Mouse (Mus musculus) lung, embryonic 15.5 days (tissue): ENCODE results near the gene Ubxn1. TPM values are rescaled to one million over a fixed set of nuclear protein-coding genes. Genes with fewer than 3 reads are reported as not detected.

ENCODE experiments used
- ATAC-seq: fragments of 200-750 bp; cut with Nextera tagmentation; 2 replicates; pipeline ENCODE4 v1.8.0; 2017; ENCODE audit warnings: moderate number of reproducible peaks, borderline replicate concordance; ENCODE audit not compliant: low FRiP score, low TSS enrichment; ENCODE audit errors: extremely low read depth
- H3K27ac ChIP-seq: fragments of 300-500 bp; sonication (generic); 2 replicates; pipeline ENCODE4 v1.5.1; 2015; ENCODE audit warnings: moderate library complexity, mild to moderate bottlenecking, inconsistent platforms
- H3K27me3 ChIP-seq: fragments of 300-500 bp; sonication (generic); 2 replicates; pipeline ENCODE4 v1.6.1; 2015; ENCODE audit warnings: inconsistent platforms
- H3K36me3 ChIP-seq: fragments of 300-500 bp; sonication (generic); 2 replicates; pipeline ENCODE4 v1.6.1; 2015; ENCODE audit warnings: inconsistent platforms
- H3K4me1 ChIP-seq: fragments of 300-500 bp; sonication (generic); 2 replicates; pipeline ENCODE4 v1.6.1; 2015; ENCODE audit warnings: inconsistent platforms
- H3K4me2 ChIP-seq: fragments of 300-500 bp; sonication (generic); 2 replicates; pipeline ENCODE4 v1.6.1; 2015; ENCODE audit warnings: inconsistent platforms, mild to moderate bottlenecking, moderate library complexity
- H3K4me3 ChIP-seq: fragments of 300-500 bp; sonication (generic); 2 replicates; pipeline ENCODE4 v1.5.1; 2015; ENCODE audit warnings: mild to moderate bottlenecking, inconsistent platforms
- H3K9ac ChIP-seq: fragments of 300-500 bp; sonication (generic); 2 replicates; pipeline ENCODE4 v1.6.1; 2015; ENCODE audit warnings: inconsistent platforms
- H3K9me3 ChIP-seq: fragments of 300-500 bp; sonication (generic); 2 replicates; pipeline ENCODE4 v1.6.1; 2016; ENCODE audit warnings: inconsistent platforms
- WGBS: fragments of 180-500 bp; shearing (Covaris S2); methylation state at CpG from one replicate; pipeline ENCODE4 v1.1.7; 2015; 5-methylcytosine and 5-hydroxymethylcytosine counted together
- microRNA-seq: library from miRNA; unstranded; fragments of <30 nt; microRNA quantifications from one replicate; pipeline ENCODE4, GENCODE M21; 2016
- polyA plus RNA-seq: library from polyadenylated mRNA; unstranded; fragments of >200 nt; fragmentation: Nextera tagmentation; extraction: Ambion mirVana; gene quantifications from 2 replicates; pipeline ENCODE4 v1.2.1, GENCODE M21; 2015

Ubxn1 gene
- polyA plus RNA-seq, 1 experiment from 2014 or later, result 153 TPM

DNA sequence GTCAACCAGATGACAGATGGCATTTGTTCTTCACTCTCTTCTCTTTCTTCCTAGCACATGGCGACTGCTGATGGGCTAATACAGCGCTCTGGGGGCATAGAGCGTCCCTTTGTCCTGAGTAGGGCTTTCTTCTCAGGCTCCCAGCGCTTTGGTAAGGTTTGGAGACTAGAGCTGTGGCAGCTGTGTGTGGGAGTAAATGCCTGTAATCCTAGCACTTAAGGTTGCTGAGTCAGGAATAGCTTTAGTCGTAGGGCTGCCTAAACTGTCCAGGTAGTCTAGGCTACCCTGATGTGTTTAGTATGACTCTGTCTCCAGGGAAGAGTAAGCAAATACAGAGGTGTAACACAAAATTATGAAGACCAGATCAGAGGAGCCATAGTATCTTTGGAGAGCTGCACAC, 40.5 kb downstream of the Ubxn1 start:
- ATAC-seq, result no peak
- Histone ChIP-seq H3K9ac (no peak overlapping the region), H3K27ac (no peak overlapping the region), H3K4me1 (no peaks in the 10 kb centered on the region), H3K36me3 (peaks cover 99% of the 10 kb centered on the region), H3K9me3 (no peaks in the 10 kb centered on the region), H3K27me3 (no peaks in the 10 kb centered on the region), H3K4me2 (no peak overlapping the region), H3K4me3 (no peak overlapping the region)
- 93% methylated on average over 5 of the region's 5 CpGs for WGBS

DNA sequence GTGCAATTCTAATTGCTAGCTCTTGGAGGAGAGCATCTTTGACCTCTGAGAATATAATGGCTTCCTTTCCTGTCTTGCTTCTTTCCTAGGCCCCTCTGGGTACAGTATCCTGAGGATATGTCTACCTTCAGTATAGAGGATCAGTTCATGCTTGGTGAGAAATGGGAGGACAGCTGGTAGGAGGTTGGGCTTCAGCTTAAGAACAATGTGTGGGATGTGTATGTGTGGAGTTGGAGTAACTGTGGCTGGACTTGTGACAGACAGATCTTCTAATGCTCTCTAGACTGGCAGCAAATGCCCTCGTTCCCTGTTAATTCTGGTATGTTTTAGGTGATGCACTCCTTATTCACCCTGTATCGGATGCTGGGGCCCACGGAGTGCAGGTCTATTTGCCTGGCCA, 42.9 kb downstream of the Ubxn1 start:
- H3K27ac ChIP-seq, result no peak overlapping the region
- no peak overlapping the region for H3K4me3 ChIP-seq
- no peak overlapping the region for H3K4me2 ChIP-seq
- WGBS, result 92% methylated on average over 3 of the region's 3 CpGs
- H3K9ac ChIP-seq, result no peak overlapping the region
- H3K36me3 ChIP-seq, result peaks cover 80% of the 10 kb centered on the region
- no peaks in the 10 kb centered on the region for H3K9me3 ChIP-seq
- H3K4me1 ChIP-seq, result no peaks in the 10 kb centered on the region
- no peaks in the 10 kb centered on the region for H3K27me3 ChIP-seq
- no peak for ATAC-seq

GRCm38 (mm10) chr19:8919000-8919399, 47.7 kb downstream of the Ubxn1 start:
- Histone ChIP-seq H3K36me3 (peaks cover 38% of the 10 kb centered on the region), H3K4me3 (no peak overlapping the region), H3K27me3 (no peaks in the 10 kb centered on the region), H3K4me1 (peaks cover 14% of the 10 kb centered on the region), H3K9me3 (no peaks in the 10 kb centered on the region), H3K9ac (no peak overlapping the region), H3K27ac (no peak overlapping the region), H3K4me2 (no peak overlapping the region)
- ATAC-seq, result no peak
- 88% methylated on average over 3 of the region's 3 CpGs for WGBS

DNA sequence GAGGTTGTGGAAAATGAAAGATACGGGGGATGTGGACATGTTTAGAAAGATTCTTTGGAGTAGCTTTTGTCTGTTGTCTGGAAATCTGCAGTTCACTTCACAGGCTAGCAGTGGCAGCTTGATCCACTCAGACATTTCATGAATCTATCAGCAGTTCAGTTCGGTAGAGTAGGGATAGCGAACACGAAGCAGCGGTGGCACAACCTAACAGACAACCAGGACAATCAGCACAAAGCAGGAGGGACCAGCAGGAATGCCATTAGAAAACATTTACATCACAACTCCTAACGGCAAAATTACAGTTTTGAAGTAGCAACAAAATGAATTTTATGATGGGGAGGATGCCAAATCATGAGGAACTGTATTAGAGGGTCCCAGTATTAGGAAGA, 48.4 kb downstream of the Ubxn1 start:
- Histone ChIP-seq H3K9me3 (no peaks in the 10 kb centered on the region), H3K36me3 (peaks cover 31% of the 10 kb centered on the region), H3K4me3 (peak overlapping the region; percentile 83), H3K27ac (peak overlapping the region; percentile 91), H3K9ac (no peak overlapping the region), H3K4me1 (peaks cover 14% of the 10 kb centered on the region), H3K4me2 (peak overlapping the region; percentile 72), H3K27me3 (no peaks in the 10 kb centered on the region)
- no peak for ATAC-seq
- 60% methylated on average over 6 of the region's 6 CpGs for WGBS

GRCm38 (mm10) chr19:8920073-8920736, 48.9 kb downstream of the Ubxn1 start, which contains the start of gene B3gat3:
Gene B3gat3, plus strand, starts transcription at chr19:8920374.
- peak; percentile 99 for ATAC-seq
- H3K27me3 ChIP-seq, result no peaks in the 10 kb centered on the region
- peaks cover 27% of the 10 kb centered on the region for H3K36me3 ChIP-seq
- H3K4me2 ChIP-seq, result peak within 1 kb of the TSS; percentile 72
- no peaks in the 10 kb centered on the region for H3K9me3 ChIP-seq
- H3K9ac ChIP-seq, result peak within 1 kb of the TSS; percentile 73
- H3K4me3 ChIP-seq, result peak within 1 kb of the TSS; percentile 83
- peaks cover 14% of the 10 kb centered on the region for H3K4me1 ChIP-seq
- peak within 1 kb of the TSS; percentile 91 for H3K27ac ChIP-seq
- WGBS, result 2% methylated on average over 47 of the region's 50 CpGs

DNA sequence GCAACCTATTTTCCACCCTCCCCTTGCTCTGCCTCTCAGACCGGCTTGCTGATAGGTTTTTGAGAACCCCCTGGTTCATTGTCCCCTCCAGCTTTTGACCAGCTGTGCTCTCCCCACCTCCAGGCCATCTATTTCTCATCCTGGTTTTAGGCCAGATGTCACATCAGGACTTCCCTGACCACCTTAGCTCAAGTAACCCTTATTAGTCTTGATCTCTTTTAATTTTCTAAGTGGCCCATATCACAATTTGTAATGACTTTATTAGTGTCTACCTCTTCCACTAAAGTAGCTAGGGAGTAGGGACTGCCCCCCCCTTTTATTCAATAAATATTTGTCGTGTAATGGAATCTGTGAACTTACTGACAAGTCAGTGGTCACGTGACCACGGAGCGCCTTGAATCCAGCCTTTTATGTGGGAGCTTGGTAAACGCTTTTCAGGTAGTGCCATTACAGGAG, 49.6 kb downstream of the Ubxn1 start:
- WGBS, result 1% methylated on average over 6 of the region's 6 CpGs
- peak overlapping the region; percentile 91 for H3K27ac ChIP-seq
- no peak for ATAC-seq
- H3K9ac ChIP-seq, result peak overlapping the region; percentile 73
- H3K4me1 ChIP-seq, result peaks cover 14% of the 10 kb centered on the region
- peak overlapping the region; percentile 72 for H3K4me2 ChIP-seq
- H3K4me3 ChIP-seq, result peak overlapping the region; percentile 83
- H3K36me3 ChIP-seq, result peaks cover 24% of the 10 kb centered on the region
- H3K9me3 ChIP-seq, result no peaks in the 10 kb centered on the region
- H3K27me3 ChIP-seq, result no peaks in the 10 kb centered on the region

- Histone ChIP-seq H3K9me3 (no peaks in the 10 kb centered on the region), H3K27me3 (no peaks in the 10 kb centered on the region), H3K4me1 (peaks cover 14% of the 10 kb centered on the region), H3K9ac (peak overlapping the region; percentile 73), H3K4me3 (peak overlapping the region; percentile 83), H3K27ac (no peak overlapping the region), H3K4me2 (peak overlapping the region; percentile 72), H3K36me3 (peaks cover 20% of the 10 kb centered on the region)
- 79% methylated on average over 9 of the region's 9 CpGs for WGBS
- no peak for ATAC-seq
These were observed 50.4 kb downstream of the Ubxn1 start for GRCm38 (mm10) chr19:8921741-8922140.

Small RNA genes lying within 50 kb of the gene (microRNA-seq; reads per million reads assigned to microRNA genes)
- 0.93 reads per million for gene Mir5136

Other genes starting within 250 kb of the Ubxn1 start
- gene Chrm1, start 207.7 kb upstream of the Ubxn1 start, polyA plus RNA-seq, result 0.08 and 0.14 TPM in 2 replicates
- gene Slc3a2, start 148.1 kb upstream of the Ubxn1 start, polyA plus RNA-seq, result 87.1 and 89.7 TPM in 2 replicates
- 85.6 and 86.3 TPM in 2 replicates for gene Wdr74, start 135.7 kb upstream of the Ubxn1 start, polyA plus RNA-seq
- 2.0 and 2.1 TPM in 2 replicates for gene 1700092M07Rik, start 130.8 kb upstream of the Ubxn1 start, polyA plus RNA-seq
- 142 and 153 TPM in 2 replicates for gene Stx5a, start 130.1 kb upstream of the Ubxn1 start, polyA plus RNA-seq
- 184 and 198 TPM in 2 replicates for gene Nxf1, start 114.4 kb upstream of the Ubxn1 start, polyA plus RNA-seq
- 181 and 197 TPM in 2 replicates for gene Tmem223, start 100.5 kb upstream of the Ubxn1 start, polyA plus RNA-seq
- 77.2 and 81.3 TPM in 2 replicates for gene Tmem179b, start 97.0 kb upstream of the Ubxn1 start, polyA plus RNA-seq
- gene Taf6l, start 85.1 kb upstream of the Ubxn1 start, polyA plus RNA-seq, result 30.5 and 31.5 TPM in 2 replicates
- 147 and 159 TPM in 2 replicates for gene Polr2g, start 72.9 kb upstream of the Ubxn1 start, polyA plus RNA-seq
- 5.7 and 6.4 TPM in 2 replicates for gene Zbtb3, start 68.9 kb upstream of the Ubxn1 start, polyA plus RNA-seq
- gene Ttc9c, start 52.2 kb upstream of the Ubxn1 start, polyA plus RNA-seq, result 54.8 and 57.2 TPM in 2 replicates
- gene Hnrnpul2, start 51.5 kb upstream of the Ubxn1 start, polyA plus RNA-seq, result 5.7 and 5.8 TPM in 2 replicates
- not detected in 2 replicates for gene AC129217.1, start 41.7 kb upstream of the Ubxn1 start, polyA plus RNA-seq
- 48.3 and 52.3 TPM in 2 replicates for gene Bscl2, start 34.0 kb upstream of the Ubxn1 start, polyA plus RNA-seq
- 1.6 and 2.5 TPM in 2 replicates for gene Gng3, start 32.3 kb upstream of the Ubxn1 start, polyA plus RNA-seq
- gene Lrrn4cl, start 20.7 kb upstream of the Ubxn1 start, polyA plus RNA-seq, result 1.1 TPM in 2 replicates
- gene Uqcc3, start 9.4 kb downstream of the Ubxn1 start, polyA plus RNA-seq, result 58.5 and 60.2 TPM in 2 replicates
- gene Lbhd1, start 12.2 kb downstream of the Ubxn1 start, polyA plus RNA-seq, result 70.5 and 72.7 TPM in 2 replicates
- not detected in 2 replicates for gene Gm49403, start 12.4 kb downstream of the Ubxn1 start, polyA plus RNA-seq
- gene 1810009A15Rik, start 17.4 kb downstream of the Ubxn1 start, polyA plus RNA-seq, result 81.5 and 93.7 TPM in 2 replicates
- not detected in 2 replicates for gene Gm49416, start 17.4 kb downstream of the Ubxn1 start, polyA plus RNA-seq
- 45.8 and 50.1 TPM in 2 replicates for gene Ints5, start 21.5 kb downstream of the Ubxn1 start, polyA plus RNA-seq
- gene Ganab, start 26.6 kb downstream of the Ubxn1 start, polyA plus RNA-seq, result 122 and 123 TPM in 2 replicates
- 43.1 and 46.1 TPM in 2 replicates for gene B3gat3, start 48.9 kb downstream of the Ubxn1 start, polyA plus RNA-seq
- 2.7 and 2.8 TPM in 2 replicates for gene Rom1, start 57.9 kb downstream of the Ubxn1 start, polyA plus RNA-seq
- gene Eml3, start 58.1 kb downstream of the Ubxn1 start, polyA plus RNA-seq, result 30.8 and 35.6 TPM in 2 replicates
- gene Mta2, start 70.4 kb downstream of the Ubxn1 start, polyA plus RNA-seq, result 165 and 173 TPM in 2 replicates
- gene Tut1, start 82.4 kb downstream of the Ubxn1 start, polyA plus RNA-seq, result 28.4 and 29.7 TPM in 2 replicates
- 420 and 427 TPM in 2 replicates for gene Eef1g, start 95.5 kb downstream of the Ubxn1 start, polyA plus RNA-seq
- gene Ahnak, start 117.8 kb downstream of the Ubxn1 start, polyA plus RNA-seq, result 24.7 and 25.6 TPM in 2 replicates
- 5.1 and 8.7 TPM in 2 replicates for gene Scgb1a1, start 216.5 kb downstream of the Ubxn1 start, polyA plus RNA-seq